In the genomic region with DNA sequence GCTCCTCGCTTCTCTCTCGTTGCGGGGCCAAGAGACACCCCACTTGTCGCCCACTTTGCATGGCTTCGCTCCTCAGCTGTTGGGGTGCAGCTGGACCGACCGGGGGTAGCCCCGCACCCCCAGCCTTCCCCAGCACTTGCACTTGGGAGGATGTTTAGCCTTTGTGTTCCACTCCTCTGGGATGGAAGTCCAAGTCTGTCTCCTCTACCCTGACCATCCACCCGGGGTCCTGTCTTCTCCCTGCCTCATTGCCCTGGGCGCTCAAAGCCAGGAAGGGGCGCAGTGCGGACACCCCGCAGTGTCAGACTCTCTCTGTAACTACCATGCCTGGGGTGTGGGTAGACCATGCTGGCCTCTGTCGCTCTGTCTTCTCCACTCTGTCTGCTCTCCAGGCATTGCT, we compare ENCODE assay signal across 9 mouse cellular contexts. TPM values are rescaled to one million over a fixed set of nuclear protein-coding genes. Genes with fewer than 3 reads are reported as not detected.
A peak's percentile ranks its signal among the peaks of the same experiment; 100 is the strongest.
DNase-seq lines count a peak whose midpoint lies in the region; ATAC-seq and TF ChIP-seq lines count a peak whose summit lies in the region.
"Had no signal": no experiment of that assay in that cellular context is flagged by ENCODE, and none has a peak within 500 bp of the region (broad histone marks: within the 10 kb centered on the region; RNA-seq: fewer than 3 reads in every experiment).

No protein-coding gene starts in this region.

- no peak for ATAC-seq in liver, postnatal 0 days
- ATAC-seq in granulocyte monocyte progenitor cell, adult 5-6 weeks (replicated peaks; ENCODE audit: poor library complexity, severe bottlenecking), result no peak

- no peak overlapping the region for H3K9ac ChIP-seq in ES-Bruce4 (ENCODE audit: low read depth, poor library complexity, severe bottlenecking)
- no peak overlapping the region for H3K9ac ChIP-seq in liver, postnatal 0 days (replicated peaks)

- peaks cover 9% of the 10 kb centered on the region for H3K4me1 ChIP-seq in heart, embryonic 10.5 days
- H3K4me1 ChIP-seq in ES-Bruce4 (ENCODE audit: control insufficient read depth, insufficient read depth, low read length), result no peaks in the 10 kb centered on the region
- H3K4me1 ChIP-seq in hindbrain, embryonic 10.5 days (replicated peaks), result peaks cover 9% of the 10 kb centered on the region
- peaks cover 5% of the 10 kb centered on the region; the same call in 1 of the 2 replicates for H3K4me1 ChIP-seq in liver, postnatal 0 days (ENCODE audit: insufficient read depth)

- peaks cover 51% of the 10 kb centered on the region for H3K27me3 ChIP-seq in heart, embryonic 10.5 days (ENCODE audit: insufficient read depth, poor library complexity, severe bottlenecking)
- 0 out of 2 replicates have a peak, but pooled peaks cover 4% of the 10 kb centered on the region for H3K27me3 ChIP-seq in ES-Bruce4 (ENCODE audit: control insufficient read depth, insufficient read depth, low read length, poor library complexity, severe bottlenecking)
- H3K27me3 ChIP-seq in hindbrain, embryonic 10.5 days (ENCODE audit: insufficient read depth, poor library complexity, severe bottlenecking), result peaks cover 37% of the 10 kb centered on the region
- H3K27me3 ChIP-seq in liver, postnatal 0 days (ENCODE audit: insufficient read depth, low read length), result peaks cover 10% of the 10 kb centered on the region

- no peak for TF ChIP-seq EP300 in ES-Bruce4 (IDR thresholded peaks at IDR 0.05; ENCODE audit: insufficient read depth, low read depth, low read length)
- TF ChIP-seq EP300 in liver, postnatal 0 days (IDR thresholded peaks at IDR 0.05; ENCODE audit: low read depth), result no peak

- TF ChIP-seq POLR2A in ES-Bruce4 (IDR thresholded peaks at IDR 0.05; ENCODE audit: insufficient read depth, low read length), result no peak

- no peak overlapping the region for H3K27ac ChIP-seq in heart, embryonic 10.5 days
- H3K27ac ChIP-seq in ES-Bruce4 (ENCODE audit: insufficient read depth, low read length), result no peak overlapping the region
- peak overlapping the region; percentile 60; the same call in 1 of the 2 replicates for H3K27ac ChIP-seq in hindbrain, embryonic 10.5 days
- H3K27ac ChIP-seq in liver, postnatal 0 days (ENCODE audit: low read depth), result no peak overlapping the region
- H3K27ac ChIP-seq: heart, adult 2 months had no signal

- H3K4me3 ChIP-seq in heart, embryonic 10.5 days, result peak overlapping the region; percentile 65
- peak overlapping the region; percentile 37 for H3K4me3 ChIP-seq in ES-Bruce4 (ENCODE audit: low read depth, low read length)
- peak overlapping the region; percentile 67 for H3K4me3 ChIP-seq in hindbrain, embryonic 10.5 days
- peak overlapping the region; percentile 30 for H3K4me3 ChIP-seq in liver, postnatal 0 days (ENCODE audit: low read depth, low read length)
- H3K4me3 ChIP-seq: heart, adult 2 months had no signal

- TF ChIP-seq CTCF in ES-Bruce4 (IDR thresholded peaks at IDR 0.05; ENCODE audit: low read depth, low read length), result no peak
- TF ChIP-seq CTCF in liver, postnatal 0 days (IDR thresholded peaks at IDR 0.05; ENCODE audit: low read depth), result no peak

- peak overlapping the region; percentile 65 for H3K4me2 ChIP-seq in liver, postnatal 0 days (ENCODE audit: low read depth, low read length)

- no peaks in the 10 kb centered on the region for H3K9me3 ChIP-seq in heart, embryonic 10.5 days
- H3K9me3 ChIP-seq in ES-Bruce4 (replicated peaks; ENCODE audit: control insufficient read depth, insufficient read depth, low read length, poor library complexity, severe bottlenecking), result no peaks in the 10 kb centered on the region
- H3K9me3 ChIP-seq in hindbrain, embryonic 10.5 days, result no peaks in the 10 kb centered on the region
- H3K9me3 ChIP-seq in liver, postnatal 0 days (ENCODE audit: low read length), result no peaks in the 10 kb centered on the region

- no peaks in the 10 kb centered on the region for H3K36me3 ChIP-seq in heart, embryonic 10.5 days
- no peaks in the 10 kb centered on the region for H3K36me3 ChIP-seq in ES-Bruce4 (ENCODE audit: control insufficient read depth, insufficient read depth, low read length, poor library complexity, severe bottlenecking)
- no peaks in the 10 kb centered on the region for H3K36me3 ChIP-seq in hindbrain, embryonic 10.5 days
- no peaks in the 10 kb centered on the region for H3K36me3 ChIP-seq in liver, postnatal 0 days (replicated peaks; ENCODE audit: insufficient read depth, low read length)

- DNase-seq in heart, embryonic 10.5 days (ENCODE audit: low spot score), result no peak
- DNase-seq in heart, postnatal 10 days, result no peak
- DNase-seq in hindbrain, embryonic 10.5 days (ENCODE audit: low spot score), result peak; percentile 7
- no peak for DNase-seq in liver, postnatal 0 days
- DNase-seq in adrenal gland, adult 18-20 months (ENCODE audit: low spot score in 2 of 2), result no peak
- DNase-seq in retina, embryonic 14.5 days (ENCODE audit: low spot score), result no peak
- DNase-seq: heart, adult 2 months had no signal

- intact Hi-C loops in heart, postnatal 10 days (cut with DNase I), result no loop called here

- 20% methylated on average over 14 of the region's 14 CpGs for WGBS in heart, embryonic 10.5 days
- WGBS in hindbrain, embryonic 10.5 days, result 14% methylated on average over 14 of the region's 14 CpGs
- 24% methylated on average over 8 of the region's 14 CpGs for WGBS in liver, postnatal 0 days (ENCODE audit: insufficient replicate concordance)

RNA-seq across cellular contexts. Expression of gene L3mbtl4, which starts 0.4 kb away (rescaled TPM):
- not detected in 2 replicates for polyA plus RNA-seq in heart, embryonic 10.5 days (2016; fragmentation: Nextera tagmentation; extraction: Ambion mirVana)
- not detected for total RNA-seq in heart, postnatal 10 days (2021)
- not detected in 2 replicates for polyA plus RNA-seq in ES-Bruce4 (2011; ENCODE audit: insufficient read depth, insufficient read length, low read depth, missing spikeins)
- not detected in 2 replicates for polyA plus RNA-seq in hindbrain, embryonic 10.5 days (2016; fragmentation: Nextera tagmentation; extraction: Ambion mirVana)
- not detected in 2 replicates for polyA plus RNA-seq in liver, postnatal 0 days (2015; fragmentation: Nextera tagmentation; extraction: Ambion mirVana)
- not detected in 2 replicates for total RNA-seq in granulocyte monocyte progenitor cell, adult 5-6 weeks (2014; fragmentation: Nextera tagmentation)
- total RNA-seq in granulocyte monocyte progenitor cell, adult 5-6 weeks (2017), result not detected in 2 replicates
- total RNA-seq in adrenal gland, adult 18-20 months (2021), result under 1 TPM; 0.20 to 0.42 TPM
- total RNA-seq: heart, adult 2 months had no signal
- polyA plus RNA-seq: heart, adult 2 months had no signal
